Mouse (Mus musculus) CH12.LX (cell line): ENCODE data around the gene Fig4.

Experiments
- CTCF ChIP-seq, 2 experiments: IDR thresholded peaks in 1 of 2; conservative IDR thresholded peaks in 1 of 2; 2 replicates each; pipeline ENCODE4 v1.5.1; 2011 to 2012; ENCODE audit warnings: low read depth in 2 of 2, low read length in 2 of 2, improper control_type of control experiment in 1 of 2, inconsistent platforms in 1 of 2, mild to moderate bottlenecking in 1 of 2, moderate library complexity in 1 of 2
- MEF2A ChIP-seq: IDR thresholded peaks from 2 replicates; pipeline ENCODE4 v1.6.1; 2014; ENCODE audit warnings: low read depth, mild to moderate bottlenecking, inconsistent platforms, low read length, improper control_type of control experiment, borderline replicate concordance
- MXI1 ChIP-seq: IDR thresholded peaks from 2 replicates; pipeline ENCODE4 v1.6.1; 2011; ENCODE audit warnings: mild to moderate bottlenecking, low read depth, low read length, improper control_type of control experiment

DNA sequence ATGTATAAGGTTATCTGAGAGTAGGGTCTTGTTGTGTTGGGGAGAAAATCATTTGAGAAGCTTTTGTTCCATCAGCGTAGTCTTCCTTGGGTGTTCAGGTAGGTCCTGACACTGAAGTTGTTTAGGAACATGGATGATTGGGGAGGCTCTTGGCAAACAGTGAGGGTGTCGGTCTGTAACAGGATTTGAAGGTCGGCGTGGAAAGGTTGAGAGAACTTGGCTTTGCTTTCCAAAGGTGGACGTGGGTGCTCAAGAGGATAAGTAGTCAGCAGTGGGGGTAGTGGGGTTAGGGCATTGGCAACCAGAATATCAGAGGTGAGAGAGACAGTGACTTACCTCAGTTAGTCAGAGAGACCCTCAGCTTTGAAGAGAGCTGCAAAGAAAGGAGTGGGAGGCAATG, 136.9 kb downstream of the Fig4 start:
- TF ChIP-seq CTCF (conservative IDR thresholded peaks at IDR 0.05 in 1 of 2, IDR thresholded peaks at IDR 0.05 in 1 of 2; ENCODE audit: low read depth in 2 of 2, low read length in 2 of 2), result no peak
- TF ChIP-seq MEF2A, result no peak
- no peak for TF ChIP-seq MXI1
